Mouse (Mus musculus) ovary, postnatal 10 days (tissue): Measurements from ENCODE around the gene Usp1.
"Not testable (repeated sequence)": the region's sequence is repeated elsewhere in the genome, so short reads cannot be mapped to it uniquely, and the experiment has no call there.

Experiments
- DNase-seq: peaks from one replicate; pipeline ENCODE4 v3.0.0; 2022; ENCODE audit warnings: low spot score

Usp1 gene

DNA sequence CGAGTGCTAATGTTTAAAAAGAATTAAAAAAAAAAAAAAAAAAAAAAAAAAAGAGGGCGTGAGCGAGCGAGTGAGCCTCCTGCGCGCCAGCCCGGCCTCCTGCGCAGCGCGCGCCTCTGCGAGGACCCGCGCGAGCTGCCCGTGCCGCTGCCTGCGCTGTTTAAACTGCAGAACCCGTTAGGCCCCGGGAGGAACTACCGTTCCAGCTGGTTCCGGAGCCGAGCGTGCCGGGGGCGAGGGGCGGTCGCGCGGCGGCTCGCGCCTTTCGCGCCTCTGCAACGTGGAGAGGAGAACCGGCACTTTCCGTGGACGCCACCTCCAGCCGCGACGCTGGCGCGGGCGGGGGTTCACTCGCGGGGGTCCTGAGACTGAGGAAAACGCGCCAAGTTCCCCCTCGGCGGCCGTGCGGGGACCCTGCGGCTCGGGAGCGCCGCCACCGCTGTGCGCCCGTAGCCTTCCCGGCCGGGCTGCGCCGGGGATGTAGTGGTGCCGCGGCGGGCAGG lies at the start of gene Usp1:
TSS of gene Usp1 (plus strand) at position 243 of the 503 bp plus-strand sequence.
- peak; percentile 88 for DNase-seq

- no peak for DNase-seq
These were observed 40.9 kb upstream of the Usp1 start for GRCm38 (mm10) chr4:98882706-98883105.

GRCm38 (mm10) chr4:98886377-98886776 lies 37.2 kb upstream of the Usp1 start:
- DNase-seq: no peak

DNA sequence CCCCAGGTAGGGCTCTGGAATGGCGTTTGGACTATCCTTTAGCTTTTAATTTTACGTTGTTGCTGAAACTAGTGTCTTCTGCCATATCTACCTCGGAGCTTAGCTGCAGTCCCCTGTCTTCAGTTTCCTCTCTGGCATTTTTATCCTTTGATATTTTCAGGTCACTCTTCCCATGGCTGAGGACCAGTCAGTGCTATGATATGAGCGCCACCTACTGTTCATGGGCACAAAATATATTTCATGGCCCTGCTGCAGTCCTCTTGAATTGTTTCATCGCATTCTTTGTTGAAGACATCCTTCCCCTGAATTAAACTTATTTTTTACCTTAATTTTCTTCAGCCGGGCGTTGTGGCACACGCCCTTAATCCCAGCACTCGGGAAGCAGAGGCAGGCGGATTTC lies 36.5 kb upstream of the Usp1 start:
- DNase-seq: no peak

DNA sequence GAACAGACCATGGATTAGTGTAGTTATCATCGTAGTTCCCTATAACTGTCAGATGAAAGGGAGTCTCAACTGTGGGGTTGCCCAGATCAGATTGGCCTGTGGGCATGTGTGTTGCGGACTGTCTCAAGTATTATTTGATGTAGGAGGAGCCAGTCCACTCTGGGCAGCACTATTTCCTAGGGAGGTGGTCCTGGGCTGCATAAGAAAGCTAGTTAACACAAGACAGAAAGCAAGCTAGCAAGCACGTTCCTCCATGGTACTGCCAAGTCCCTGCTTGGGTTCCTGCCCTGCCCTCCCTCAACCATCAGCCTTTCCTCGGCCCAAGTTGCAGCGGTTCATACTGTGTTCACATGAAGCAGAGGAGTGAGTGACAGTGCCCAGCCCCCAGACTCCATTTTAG lies 13.4 kb upstream of the Usp1 start:
- no peak for DNase-seq

DNA sequence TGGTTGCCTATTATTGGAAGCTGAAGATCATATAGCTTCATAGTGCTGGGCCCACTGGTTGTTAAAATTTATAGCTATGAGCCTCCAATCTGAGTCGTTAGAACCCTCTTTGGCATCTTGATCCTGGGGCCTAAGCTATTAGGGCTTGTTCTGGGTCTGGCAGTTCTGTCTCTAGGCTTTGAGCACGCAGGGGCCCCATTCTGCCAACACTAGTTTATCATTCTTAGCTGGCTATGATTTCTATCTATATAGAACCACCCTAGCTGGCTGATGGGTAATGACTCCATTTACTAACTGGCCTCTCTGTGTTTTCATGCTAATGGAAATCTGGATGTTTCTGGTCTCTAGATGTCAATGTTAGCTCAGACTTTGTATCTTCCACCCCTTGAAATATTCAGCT lies 5.9 kb upstream of the Usp1 start:
- DNase-seq: no peak

DNA sequence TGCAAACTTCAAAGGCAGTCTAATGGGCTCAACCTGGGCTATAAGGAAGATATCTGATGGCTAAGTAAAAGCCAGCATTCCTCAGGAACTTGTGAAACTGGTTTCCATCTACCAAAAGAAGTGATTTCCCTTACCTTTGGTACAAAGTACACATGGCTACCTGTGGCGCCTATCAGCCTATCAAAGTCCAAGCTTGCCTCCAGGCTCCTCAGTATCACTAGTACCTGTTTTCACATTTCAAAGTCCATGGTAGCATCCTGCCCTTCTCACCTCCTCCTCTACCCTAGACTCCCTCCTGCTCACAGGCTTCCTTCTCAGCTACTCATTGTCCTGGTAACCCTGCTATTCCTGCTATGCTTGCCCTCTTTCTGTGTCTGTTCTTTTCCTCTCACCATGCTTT lies 5.4 kb upstream of the Usp1 start:
- no peak for DNase-seq

DNA sequence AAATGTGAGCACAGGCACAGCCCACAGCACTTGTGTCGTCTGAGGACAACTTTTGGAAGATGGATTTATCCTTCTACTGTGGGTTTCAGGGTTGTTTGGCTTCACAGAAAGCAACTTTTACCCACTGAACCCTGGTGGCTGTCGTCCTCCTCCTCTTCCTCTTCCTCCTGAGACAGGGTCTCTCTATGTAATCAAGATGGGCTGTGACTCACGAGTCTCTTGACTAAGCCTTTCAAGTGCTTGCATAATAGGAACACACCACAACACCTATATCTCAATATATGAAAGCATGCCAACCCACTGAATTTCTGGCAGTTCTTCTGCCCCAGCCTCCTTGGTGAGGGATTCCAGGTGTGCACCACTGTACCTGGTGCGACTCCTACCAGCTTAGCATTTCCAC lies 2.7 kb upstream of the Usp1 start:
- DNase-seq: no peak

- DNase-seq: no peak
These were observed 1.5 kb upstream of the Usp1 start for GRCm38 (mm10) chr4:98922061-98922642.

- peak; percentile 67 for DNase-seq
These were observed 705 bp upstream of the Usp1 start for GRCm38 (mm10) chr4:98922643-98923567.

DNA sequence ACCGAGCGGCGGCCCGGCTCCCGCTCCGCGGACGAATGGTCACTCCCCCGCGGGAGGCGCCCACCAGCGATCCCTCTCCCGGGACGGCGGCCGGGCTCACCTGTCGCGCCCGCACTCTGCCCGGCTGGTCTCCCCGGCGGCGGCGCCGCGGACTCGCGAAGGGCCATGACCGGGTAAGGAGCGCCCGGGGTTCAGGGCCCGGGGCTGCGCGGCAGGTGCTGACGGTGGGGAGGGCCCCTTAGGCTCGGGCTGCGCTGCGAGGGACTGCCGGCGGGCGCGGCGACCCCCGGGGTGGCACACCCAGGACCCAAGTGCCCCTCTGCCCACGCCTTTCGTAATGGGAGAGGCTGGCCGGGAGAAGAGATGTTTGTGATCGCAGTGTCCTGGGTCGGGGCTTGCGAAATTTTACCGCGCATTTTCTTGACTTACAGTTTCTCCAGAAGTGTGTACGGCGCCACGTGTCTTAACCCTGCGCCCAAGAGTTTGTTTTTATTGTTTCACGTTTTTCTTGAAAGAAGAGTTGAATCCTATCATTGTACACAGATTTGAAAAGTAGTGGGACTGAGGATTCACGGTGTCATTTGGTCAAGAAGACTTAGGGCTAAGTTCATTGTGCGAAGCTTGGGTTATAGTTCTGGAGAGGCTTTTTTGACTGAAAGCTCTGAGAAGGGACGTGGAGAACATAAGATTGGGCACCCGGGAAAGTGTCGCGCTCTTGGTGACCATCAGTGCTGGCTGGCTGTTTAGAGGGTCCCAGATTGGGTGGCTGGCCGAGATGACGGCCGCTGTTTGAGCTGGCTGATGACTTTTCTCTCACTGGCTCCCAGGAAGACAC lies 678 bp downstream of the Usp1 start:
- DNase-seq: no peak

- DNase-seq: no peak
These were observed 1.2 kb downstream of the Usp1 start for GRCm38 (mm10) chr4:98924906-98925178.

DNA sequence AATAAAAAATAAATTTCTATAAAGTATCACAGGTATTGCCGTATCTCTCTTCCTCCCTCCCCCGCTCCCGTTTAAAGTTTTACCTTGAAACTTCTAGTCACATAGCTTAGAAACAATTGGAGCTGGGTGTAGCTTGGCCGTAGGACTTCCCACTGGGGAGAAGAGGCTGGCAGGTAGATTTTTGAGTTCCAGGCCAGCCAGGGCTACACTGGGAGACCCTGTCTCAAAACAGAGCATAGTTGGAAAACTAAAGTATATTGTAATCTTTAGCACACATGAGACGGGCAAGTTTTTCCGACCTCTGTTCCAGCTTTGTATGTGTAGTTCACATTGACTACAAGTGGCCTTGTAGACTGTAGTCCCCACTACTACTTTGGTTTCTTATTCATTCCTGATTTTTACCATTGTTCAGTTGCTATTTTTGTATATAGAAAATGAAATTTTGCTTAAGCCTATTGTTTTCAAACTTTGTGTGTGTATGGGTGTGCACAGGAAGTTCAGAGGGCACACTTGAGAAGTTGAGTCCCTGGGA lies 1.7 kb downstream of the Usp1 start:
- DNase-seq: no peak

DNA sequence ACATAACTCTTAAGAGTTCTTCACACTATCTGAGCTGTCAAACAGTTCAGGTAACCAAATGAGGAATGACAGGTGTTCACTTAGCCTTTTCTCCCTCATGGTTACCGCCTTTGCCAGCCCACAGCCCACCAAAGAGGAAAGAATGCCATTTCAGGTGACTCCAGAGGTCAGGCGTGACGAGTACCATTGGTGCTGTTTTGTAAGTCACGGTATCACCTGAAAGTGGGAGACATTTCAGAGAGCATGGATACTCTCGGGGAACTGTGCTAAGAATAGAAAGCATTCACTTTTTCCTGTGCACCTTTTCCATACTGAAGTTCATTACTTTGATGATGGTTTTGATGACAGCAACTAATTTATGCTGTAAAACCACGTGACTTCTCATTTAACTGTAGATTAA lies 12.4 kb downstream of the Usp1 start:
- DNase-seq: no peak

DNA sequence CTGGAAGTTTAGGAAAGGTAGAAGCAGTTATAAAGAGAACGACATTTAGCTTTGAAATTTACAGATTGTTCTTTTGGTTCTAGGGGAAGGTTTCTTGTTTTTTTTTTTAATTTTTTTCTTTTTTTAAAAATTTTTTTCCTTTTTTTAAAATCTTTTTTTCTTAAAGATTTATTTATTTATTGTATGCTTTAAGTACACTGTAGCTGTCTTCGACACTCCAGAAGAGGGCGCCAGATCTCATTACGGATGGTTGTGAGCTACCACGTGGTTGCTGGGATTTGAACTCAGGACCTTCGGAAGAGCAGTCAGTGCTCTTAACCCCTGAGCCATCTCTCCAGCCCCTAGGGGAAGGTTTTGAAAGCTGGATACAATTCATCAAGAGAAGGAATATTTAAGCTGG lies 14.6 kb downstream of the Usp1 start:
- not testable (repeated sequence) for DNase-seq

GRCm38 (mm10) chr4:98950563-98950962 lies 27.0 kb downstream of the Usp1 start:
- no peak for DNase-seq

DNA sequence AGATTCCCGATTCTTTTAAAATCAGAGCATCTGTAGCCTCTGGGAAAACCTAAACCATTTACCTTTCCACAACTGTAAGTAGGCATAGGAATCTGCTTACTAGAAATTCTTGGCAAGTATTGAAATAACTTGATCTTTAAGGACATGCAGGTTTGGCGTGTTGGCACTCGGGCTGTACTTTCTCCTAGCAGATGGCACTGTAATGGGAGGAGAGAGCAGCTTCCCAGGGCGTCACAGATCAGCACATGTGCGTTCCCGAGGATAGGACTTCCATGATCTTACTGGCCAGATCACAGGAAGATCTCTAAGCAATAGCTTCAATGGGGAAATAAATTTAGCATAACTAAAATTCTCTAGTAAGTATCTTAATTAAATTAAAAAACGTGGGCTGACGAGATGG lies 32.4 kb downstream of the Usp1 start:
- no peak for DNase-seq

- DNase-seq: no peak
These were observed 36.6 kb downstream of the Usp1 start for GRCm38 (mm10) chr4:98960243-98960642.

DNA sequence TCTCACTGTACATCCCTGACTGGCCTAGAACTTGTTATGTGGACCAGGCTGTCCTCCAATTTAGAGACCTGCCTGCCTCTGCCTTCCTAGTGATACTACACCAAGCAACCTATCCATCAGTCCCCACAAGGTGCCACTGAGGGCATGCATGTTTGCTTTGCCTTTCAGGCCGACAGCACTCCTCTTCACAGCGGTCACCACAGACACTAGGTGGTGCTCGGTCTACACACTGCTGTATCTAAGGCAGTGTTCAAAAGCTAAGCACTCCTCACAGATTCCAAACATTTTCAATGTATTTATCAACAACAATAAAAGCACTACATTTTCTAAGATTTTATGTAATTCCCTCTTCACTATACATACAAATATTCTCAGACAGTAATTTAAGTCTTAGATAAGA lies 46.3 kb downstream of the Usp1 start:
- no peak for DNase-seq

- DNase-seq: no peak
These were observed 52.1 kb downstream of the Usp1 start for GRCm38 (mm10) chr4:98975741-98976140.

GRCm38 (mm10) chr4:98978288-98978687 lies 54.7 kb downstream of the Usp1 start:
- not testable (repeated sequence) for DNase-seq

GRCm38 (mm10) chr4:98978693-98979092 lies 55.1 kb downstream of the Usp1 start:
- no peak for DNase-seq
